Mouse (Mus musculus) spleen, embryonic (tissue): ENCODE measurements around the gene Gdf3.

Experiments
- CTCF ChIA-PET: fragments of 350-600 bp; sonication (Branson Sonifier 250); formaldehyde crosslinking; loops from one replicate; lab custom pipeline; 2022; lab: Charles Lee

The Gdf3 gene

DNA sequence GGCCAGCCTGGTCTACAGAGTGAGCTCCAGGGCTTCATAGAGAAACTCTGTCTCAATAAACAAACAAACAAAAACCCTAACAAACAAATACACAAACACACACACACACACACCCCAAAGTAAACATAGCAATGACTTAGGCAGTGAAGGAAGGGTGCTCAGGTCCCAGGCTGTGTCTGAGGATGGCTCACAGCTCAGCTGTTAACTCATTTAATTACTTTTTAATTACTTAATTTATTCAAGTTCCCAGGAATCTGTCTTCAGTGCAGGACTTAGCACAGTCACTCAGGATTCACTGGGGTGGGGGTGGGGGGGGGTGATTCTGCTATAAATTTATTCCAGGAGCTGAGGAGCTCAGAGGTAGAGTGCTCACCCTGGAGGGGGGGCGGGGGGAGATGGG, 40.1 kb downstream of the Gdf3 start:
- CTCF ChIA-PET = interaction anchor here (0.6 kb wide), 1 partner anchor 1844 kb away, joined by 13 read pairs; no protein-coding TSS in a partner anchor

GRCm38 (mm10) chr6:122569113-122569512, 40.8 kb downstream of the Gdf3 start:
- CTCF ChIA-PET = no interaction called here

DNA sequence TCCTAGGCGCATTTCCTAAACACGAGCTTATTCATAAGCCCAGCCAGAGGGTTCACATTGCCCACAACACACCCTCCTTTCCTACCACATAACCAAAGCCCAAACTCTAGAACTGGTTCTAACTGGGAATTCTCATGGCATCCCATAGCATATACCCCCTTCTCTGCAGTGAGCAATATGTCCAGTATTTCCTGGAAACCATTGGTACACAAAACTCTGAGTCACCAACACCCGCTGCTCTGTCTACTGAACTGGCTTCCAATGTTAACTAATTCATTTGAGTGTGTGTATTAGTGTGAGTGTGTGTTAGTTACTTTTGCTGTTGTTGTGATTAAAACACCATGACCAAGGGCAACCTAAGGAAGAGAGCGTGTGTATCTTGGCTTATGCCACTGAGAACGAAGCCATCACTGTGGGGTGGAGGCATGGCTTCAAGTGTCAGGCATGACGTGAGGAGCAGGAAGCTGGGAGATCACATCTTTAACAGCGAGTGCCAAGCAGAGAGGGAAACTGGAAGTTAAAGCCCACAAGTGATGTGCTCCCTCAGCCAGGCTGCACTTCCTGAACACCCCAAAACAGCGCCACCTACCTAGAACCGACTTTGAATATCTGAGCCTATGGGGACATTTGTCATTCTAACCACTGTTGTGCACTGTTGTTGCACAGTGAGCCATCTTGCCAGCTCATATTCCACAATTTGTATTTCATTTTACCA, 44.7 kb downstream of the Gdf3 start:
- CTCF ChIA-PET = interaction anchor here (0.9 kb wide), 1 partner anchor 39 kb away, joined by 3 read pairs; no protein-coding TSS in a partner anchor

GRCm38 (mm10) chr6:122562463-122562862, 47.4 kb downstream of the Gdf3 start:
- CTCF ChIA-PET = interaction anchor here (0.7 kb wide), 1 partner anchor 336 kb away, joined by 4 read pairs; no protein-coding TSS in a partner anchor

DNA sequence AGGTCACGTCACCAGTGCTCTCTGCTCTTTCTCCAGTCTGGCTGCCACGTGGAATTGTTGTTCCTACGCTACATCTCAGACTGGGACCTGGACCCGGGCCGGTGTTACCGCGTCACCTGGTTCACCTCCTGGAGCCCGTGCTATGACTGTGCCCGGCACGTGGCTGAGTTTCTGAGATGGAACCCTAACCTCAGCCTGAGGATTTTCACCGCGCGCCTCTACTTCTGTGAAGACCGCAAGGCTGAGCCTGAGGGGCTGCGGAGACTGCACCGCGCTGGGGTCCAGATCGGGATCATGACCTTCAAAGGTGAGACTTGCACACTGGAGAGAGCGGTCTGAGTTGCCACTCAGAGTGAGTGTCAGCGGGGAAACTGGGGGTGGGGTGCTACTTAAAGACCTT, 48.9 kb downstream of the Gdf3 start:
- CTCF ChIA-PET = interaction anchor here (0.6 to 0.7 kb wide), 3 partner anchors 27 to 1579 kb away, joined by 3 to 6 read pairs (median 4); no protein-coding TSS in a partner anchor

GRCm38 (mm10) chr6:122560427-122560826, 49.5 kb downstream of the Gdf3 start:
- CTCF ChIA-PET = interaction anchor here (0.6 to 0.7 kb wide), 3 partner anchors 28 to 1580 kb away, joined by 3 to 6 read pairs (median 4); no protein-coding TSS in a partner anchor

GRCm38 (mm10) chr6:122556959-122557561, 52.8 kb downstream of the Gdf3 start:
- CTCF ChIA-PET = interaction anchor here (0.5 to 1.5 kb wide), 4 partner anchors 23 to 70 kb away, joined by 3 to 4 read pairs (median 3); no protein-coding TSS in a partner anchor
